Mouse (Mus musculus) cerebellum, adult 2 months (tissue): Measurements from ENCODE around the gene P2rx5. TPM values are rescaled to one million over a fixed set of nuclear protein-coding genes. Genes with fewer than 3 reads are reported as not detected.

Source experiments
- DNase-seq, 2 experiments: peaks; one replicate each; pipeline ENCODE4 v3.0.0; 2021
- H3K27ac ChIP-seq: fragments of 200-500 bp; 2 replicates; pipeline ENCODE4 v1.5.1; 2012; ENCODE audit warnings: low read length, control low read depth, inconsistent platforms; ENCODE audit not compliant: insufficient read depth
- H3K27me3 ChIP-seq: fragments of 200-500 bp; 2 replicates; pipeline ENCODE4 v1.6.1; 2012; ENCODE audit warnings: inconsistent platforms, mild to moderate bottlenecking, low read length, moderate library complexity; ENCODE audit not compliant: control insufficient read depth, insufficient read depth
- H3K4me1 ChIP-seq: fragments of 200-500 bp; 2 replicates; pipeline ENCODE4 v1.6.1; 2011; ENCODE audit warnings: low read length; ENCODE audit not compliant: control insufficient read depth, insufficient read depth
- H3K4me3 ChIP-seq: fragments of 200-500 bp; replicated peaks from 2 replicates; pipeline ENCODE3; 2011; ENCODE audit warnings: mild to moderate bottlenecking, low read depth, low read length, control low read depth; ENCODE audit not compliant: insufficient read depth
- CTCF ChIP-seq: fragments of 200-500 bp; IDR thresholded peaks from 2 replicates; pipeline ENCODE4 v1.5.1; 2011; ENCODE audit warnings: low read depth, mild to moderate bottlenecking, control low read depth, low read length, moderate library complexity, borderline replicate concordance; ENCODE audit not compliant: insufficient read depth
- POLR2A ChIP-seq: fragments of 200-500 bp; IDR thresholded peaks from 2 replicates; pipeline ENCODE4 v1.6.1; 2011; ENCODE audit warnings: low read length, control low read depth, borderline replicate concordance; ENCODE audit not compliant: insufficient read depth
- WGBS: fragments of 180-500 bp; shearing (Covaris S2); methylation state at CpG from one replicate; pipeline ENCODE4 v1.1.7; 2018; 5-methylcytosine and 5-hydroxymethylcytosine counted together
- polyA plus RNA-seq: library from polyadenylated mRNA; depleted of rRNA; stranded (reverse); fragments of >200 nt; gene quantifications from 2 replicates; pipeline ENCODE4 v1.2.3, GENCODE M21; 2012; rRNA removed

The P2rx5 gene
- polyA plus RNA-seq, 1 experiment = 6.2 TPM

GRCm38 (mm10) chr11:73207621-73208020 is 47.4 kb downstream of the P2rx5 start:
- TF ChIP-seq POLR2A (no peak), CTCF (no peak; the same call in 1 of the 2 replicates)
- H3K27me3 ChIP-seq = no peaks in the 10 kb centered on the region
- no peak overlapping the region for H3K27ac ChIP-seq
- H3K4me3 ChIP-seq = no peak overlapping the region
- no peaks in the 10 kb centered on the region for H3K4me1 ChIP-seq
- no peak for DNase-seq
- 78% methylated on average over 2 of the region's 2 CpGs for WGBS

GRCm38 (mm10) chr11:73213956-73214355 is 53.7 kb downstream of the P2rx5 start:
- no peaks in the 10 kb centered on the region for H3K27me3 ChIP-seq
- no peaks in the 10 kb centered on the region for H3K4me1 ChIP-seq
- WGBS = 9% methylated on average over 3 of the region's 3 CpGs
- H3K4me3 ChIP-seq = no peak overlapping the region
- no peak overlapping the region for H3K27ac ChIP-seq
- TF ChIP-seq CTCF (no peak), POLR2A (no peak)
- DNase-seq = no peak

- 74% methylated on average over 2 of the region's 2 CpGs for WGBS
- DNase-seq = no peak
- TF ChIP-seq POLR2A (no peak), CTCF (no peak)
- Histone ChIP-seq H3K27me3 (no peaks in the 10 kb centered on the region), H3K27ac (no peak overlapping the region), H3K4me1 (no peaks in the 10 kb centered on the region), H3K4me3 (no peak overlapping the region)
These were observed 59.5 kb downstream of the P2rx5 start for GRCm38 (mm10) chr11:73219671-73220070.

- H3K4me3 ChIP-seq = no peak overlapping the region
- no peaks in the 10 kb centered on the region for H3K4me1 ChIP-seq
- TF ChIP-seq POLR2A (no peak), CTCF (no peak)
- 84% methylated on average over 1 of the region's 1 CpGs for WGBS
- no peak overlapping the region for H3K27ac ChIP-seq
- H3K27me3 ChIP-seq = no peaks in the 10 kb centered on the region
- DNase-seq = no peak
These were observed 60.4 kb downstream of the P2rx5 start for GRCm38 (mm10) chr11:73220651-73221050.

Other genes starting within 250 kb of the P2rx5 start
- gene Atp2a3, start 199.3 kb upstream of the P2rx5 start, polyA plus RNA-seq = 104 and 125 TPM in 2 replicates
- gene P2rx1, start 161.3 kb upstream of the P2rx5 start, polyA plus RNA-seq = 0.41 and 0.46 TPM in 2 replicates
- 68.8 and 70.8 TPM in 2 replicates for gene Camkk1, start 141.4 kb upstream of the P2rx5 start, polyA plus RNA-seq
- gene Ncbp3, start 112.6 kb upstream of the P2rx5 start, polyA plus RNA-seq = 6.4 and 6.5 TPM in 2 replicates
- 0.24 and 0.33 TPM in 2 replicates for gene Itgae, start 69.8 kb upstream of the P2rx5 start, polyA plus RNA-seq
- gene Haspin, start 22.1 kb upstream of the P2rx5 start, polyA plus RNA-seq = 0.05 and 0.10 TPM in 2 replicates
- 78.7 and 80.6 TPM in 2 replicates for gene Emc6, start 16.6 kb downstream of the P2rx5 start, polyA plus RNA-seq
- gene Tax1bp3, start 16.7 kb downstream of the P2rx5 start, polyA plus RNA-seq = 15.9 and 16.5 TPM in 2 replicates
- 26.6 and 26.9 TPM in 2 replicates for gene Ctns, start 38.6 kb downstream of the P2rx5 start, polyA plus RNA-seq
- gene Shpk, start 39.0 kb downstream of the P2rx5 start, polyA plus RNA-seq = 4.1 and 4.5 TPM in 2 replicates
- 0.16 and 0.33 TPM in 2 replicates for gene Trpv1, start 73.9 kb downstream of the P2rx5 start, polyA plus RNA-seq
- gene Trpv3, start 107.0 kb downstream of the P2rx5 start, polyA plus RNA-seq = 0.19 and 0.46 TPM in 2 replicates
- 44.8 and 57.9 TPM in 2 replicates for gene Aspa, start 169.2 kb downstream of the P2rx5 start, polyA plus RNA-seq
- not detected in 2 replicates for gene Gm49340, start 169.3 kb downstream of the P2rx5 start, polyA plus RNA-seq
- 0.08 and 0.22 TPM in 2 replicates for gene Spata22, start 169.3 kb downstream of the P2rx5 start, polyA plus RNA-seq
- gene Olfr20, start 190.4 kb downstream of the P2rx5 start, polyA plus RNA-seq = not detected in 2 replicates
- gene Olfr376, start 210.8 kb downstream of the P2rx5 start, polyA plus RNA-seq = not detected in 2 replicates
- not detected in 2 replicates for gene Olfr1, start 239.2 kb downstream of the P2rx5 start, polyA plus RNA-seq